Mouse (Mus musculus): ENCODE measurements around the gene Cadm2.

Cadm2 gene

GRCm38 (mm10) chr16:67620826-67621505, at the start of gene Cadm2:
Cadm2 (minus strand) TSS chr16:67620908.
- in situ Hi-C loops (cut with MboI), result no loop called here

GRCm38 (mm10) chr16:67646930-67647329, 26.2 kb upstream of the Cadm2 start:
- in situ Hi-C loops (cut with MboI), result no loop called here

GRCm38 (mm10) chr16:67643651-67644050, 22.9 kb upstream of the Cadm2 start:
- in situ Hi-C loops (cut with MboI), result no loop called here

- in situ Hi-C loops (cut with MboI), result no loop called here
Observed at GRCm38 (mm10) chr16:67619906-67620781, 564 bp downstream of the Cadm2 start.

- in situ Hi-C loops (cut with MboI), result no loop called here
Observed at GRCm38 (mm10) chr16:67619416-67619815, 1.3 kb downstream of the Cadm2 start.

- in situ Hi-C loops (cut with MboI), result no loop called here
Observed at GRCm38 (mm10) chr16:67618817-67619216, 1.9 kb downstream of the Cadm2 start.

- in situ Hi-C loops (cut with MboI), result no loop called here
Observed at GRCm38 (mm10) chr16:67617811-67618210, 2.9 kb downstream of the Cadm2 start.

- in situ Hi-C loops (cut with MboI), result no loop called here
Observed at GRCm38 (mm10) chr16:67617256-67617655, 3.5 kb downstream of the Cadm2 start.

GRCm38 (mm10) chr16:67613876-67614275, 6.8 kb downstream of the Cadm2 start:
- in situ Hi-C loops (cut with MboI), result no loop called here

GRCm38 (mm10) chr16:67610904-67611681, 9.6 kb downstream of the Cadm2 start:
- in situ Hi-C loops (cut with MboI), result no loop called here

GRCm38 (mm10) chr16:67609116-67609515, 11.6 kb downstream of the Cadm2 start:
- in situ Hi-C loops (cut with MboI), result no loop called here

- in situ Hi-C loops (cut with MboI), result no loop called here
Observed at GRCm38 (mm10) chr16:67608499-67608898, 12.2 kb downstream of the Cadm2 start.

- in situ Hi-C loops (cut with MboI), result no loop called here
Observed at GRCm38 (mm10) chr16:67605661-67606060, 15.0 kb downstream of the Cadm2 start.

- in situ Hi-C loops (cut with MboI), result no loop called here
Observed at GRCm38 (mm10) chr16:67599981-67600380, 20.7 kb downstream of the Cadm2 start.

GRCm38 (mm10) chr16:67598841-67599240, 21.9 kb downstream of the Cadm2 start:
- in situ Hi-C loops (cut with MboI), result no loop called here

- in situ Hi-C loops (cut with MboI), result no loop called here
Observed at GRCm38 (mm10) chr16:67591015-67591414, 29.7 kb downstream of the Cadm2 start.

- in situ Hi-C loops (cut with MboI), result no loop called here
Observed at GRCm38 (mm10) chr16:67578842-67579517, 41.7 kb downstream of the Cadm2 start.

GRCm38 (mm10) chr16:67575557-67575956, 45.2 kb downstream of the Cadm2 start:
- in situ Hi-C loops (cut with MboI), result no loop called here

- in situ Hi-C loops (cut with MboI), result no loop called here
Observed at GRCm38 (mm10) chr16:67526992-67527391, 93.7 kb downstream of the Cadm2 start.

- in situ Hi-C loops (cut with MboI), result no loop called here
Observed at GRCm38 (mm10) chr16:67524878-67525277, 95.8 kb downstream of the Cadm2 start.

GRCm38 (mm10) chr16:67518311-67518710, 102.4 kb downstream of the Cadm2 start:
- in situ Hi-C loops (cut with MboI), result no loop called here

- in situ Hi-C loops (cut with MboI), result no loop called here
Observed at GRCm38 (mm10) chr16:67515549-67515948, 105.2 kb downstream of the Cadm2 start.
